Mouse (Mus musculus) cerebellum, adult 2 months (tissue): ENCODE results near the gene Prdm10. TPM values are rescaled to one million over a fixed set of nuclear protein-coding genes. Genes with fewer than 3 reads are reported as not detected.

Experiments used
- DNase-seq, 2 experiments: peaks; one replicate each; pipeline ENCODE4 v3.0.0; 2021
- H3K27ac ChIP-seq: fragments of 200-500 bp; 2 replicates; pipeline ENCODE4 v1.5.1; 2012; ENCODE audit warnings: low read length, control low read depth, inconsistent platforms; ENCODE audit not compliant: insufficient read depth
- H3K27me3 ChIP-seq: fragments of 200-500 bp; 2 replicates; pipeline ENCODE4 v1.6.1; 2012; ENCODE audit warnings: inconsistent platforms, mild to moderate bottlenecking, low read length, moderate library complexity; ENCODE audit not compliant: control insufficient read depth, insufficient read depth
- H3K4me1 ChIP-seq: fragments of 200-500 bp; 2 replicates; pipeline ENCODE4 v1.6.1; 2011; ENCODE audit warnings: low read length; ENCODE audit not compliant: control insufficient read depth, insufficient read depth
- H3K4me3 ChIP-seq: fragments of 200-500 bp; replicated peaks from 2 replicates; pipeline ENCODE3; 2011; ENCODE audit warnings: mild to moderate bottlenecking, low read depth, low read length, control low read depth; ENCODE audit not compliant: insufficient read depth
- CTCF ChIP-seq: fragments of 200-500 bp; IDR thresholded peaks from 2 replicates; pipeline ENCODE4 v1.5.1; 2011; ENCODE audit warnings: low read depth, mild to moderate bottlenecking, control low read depth, low read length, moderate library complexity, borderline replicate concordance; ENCODE audit not compliant: insufficient read depth
- POLR2A ChIP-seq: fragments of 200-500 bp; IDR thresholded peaks from 2 replicates; pipeline ENCODE4 v1.6.1; 2011; ENCODE audit warnings: low read length, control low read depth, borderline replicate concordance; ENCODE audit not compliant: insufficient read depth
- WGBS: fragments of 180-500 bp; shearing (Covaris S2); methylation state at CpG from one replicate; pipeline ENCODE4 v1.1.7; 2018; 5-methylcytosine and 5-hydroxymethylcytosine counted together
- polyA plus RNA-seq: library from polyadenylated mRNA; depleted of rRNA; stranded (reverse); fragments of >200 nt; gene quantifications from 2 replicates; pipeline ENCODE4 v1.2.3, GENCODE M21; 2012; rRNA removed

Gene Prdm10
- polyA plus RNA-seq, 1 experiment, result 21.5 TPM

DNA sequence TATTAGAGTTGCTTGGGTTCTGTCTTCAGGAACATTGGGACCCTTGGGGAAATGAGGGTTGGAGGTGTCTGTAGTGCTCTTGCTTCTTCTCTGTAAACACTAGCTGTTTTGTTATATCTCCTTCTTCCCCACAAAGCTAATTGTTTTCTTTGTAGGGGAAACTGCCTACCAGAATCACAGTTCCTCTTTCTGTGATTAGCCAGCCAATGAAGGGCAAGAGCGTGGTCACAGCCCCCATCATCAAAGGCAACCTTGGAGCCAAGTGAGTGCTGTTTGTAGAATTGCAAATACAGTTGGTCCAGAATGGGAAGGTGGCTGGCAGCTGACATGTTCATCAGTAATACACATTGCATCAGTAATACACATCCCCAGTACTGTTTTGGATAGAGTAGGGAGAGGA, 138.5 kb downstream of the Prdm10 start:
- WGBS, result 92% methylated on average over 1 of the region's 1 CpGs

DNA sequence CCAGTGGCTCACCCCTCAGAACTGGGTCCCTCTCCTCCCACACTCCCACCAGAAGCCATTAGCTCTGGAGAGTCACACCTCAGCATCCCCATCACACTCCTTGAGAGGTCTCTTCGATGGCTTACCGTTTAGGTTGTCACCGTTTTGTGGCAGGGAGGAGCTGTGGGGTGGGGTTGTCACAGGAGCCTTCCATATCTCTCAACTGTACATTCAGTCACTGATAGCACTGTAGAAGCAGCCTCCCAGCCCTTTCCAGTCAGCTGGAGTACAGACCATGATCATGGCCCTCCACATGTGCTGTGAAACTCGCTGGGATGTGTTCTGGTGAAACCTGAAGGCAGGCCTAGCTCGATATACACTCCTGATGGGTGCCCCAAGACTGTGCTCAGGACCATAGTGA, 141.8 kb downstream of the Prdm10 start:
- no peaks in the 10 kb centered on the region for H3K4me1 ChIP-seq
- H3K27ac ChIP-seq, result no peak overlapping the region
- DNase-seq, result no peak
- WGBS, result 90% methylated on average over 5 of the region's 5 CpGs
- no peaks in the 10 kb centered on the region for H3K27me3 ChIP-seq
- no peak for TF ChIP-seq POLR2A
- TF ChIP-seq CTCF, result no peak
- H3K4me3 ChIP-seq, result no peak overlapping the region

More for the DNA sequence above, 138.5 kb downstream of the Prdm10 start:
- Histone ChIP-seq H3K27ac (no peak overlapping the region), H3K4me1 (no peaks in the 10 kb centered on the region), H3K27me3 (no peaks in the 10 kb centered on the region), H3K4me3 (no peak overlapping the region)
- no peak for TF ChIP-seq POLR2A
- TF ChIP-seq CTCF, result no peak
- no peak for DNase-seq

DNA sequence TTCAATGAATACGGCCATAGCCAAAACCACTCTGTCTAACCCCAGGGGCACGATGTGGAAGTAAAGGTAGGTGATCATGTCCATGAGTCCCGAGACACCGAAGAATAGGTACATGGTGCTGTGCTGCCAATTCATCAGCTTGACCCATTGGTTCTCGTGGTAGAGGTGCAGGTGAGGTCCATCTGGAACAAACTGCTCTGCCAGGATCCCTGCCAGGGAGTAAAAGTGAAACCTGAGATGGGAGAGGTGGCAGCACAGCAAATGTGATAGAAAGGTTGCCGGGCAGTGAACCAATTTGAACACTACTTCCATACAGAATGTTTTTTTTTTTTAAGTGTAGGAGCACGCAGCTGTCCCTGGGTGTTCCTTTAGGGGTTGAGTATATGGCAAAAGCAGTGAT, 148.6 kb downstream of the Prdm10 start:
- Histone ChIP-seq H3K27ac (no peak overlapping the region), H3K4me3 (no peak overlapping the region), H3K4me1 (no peaks in the 10 kb centered on the region), H3K27me3 (no peaks in the 10 kb centered on the region)
- WGBS, result 37% methylated on average over 7 of the region's 7 CpGs
- DNase-seq, result no peak
- no peak for TF ChIP-seq CTCF
- TF ChIP-seq POLR2A, result no peak

DNA sequence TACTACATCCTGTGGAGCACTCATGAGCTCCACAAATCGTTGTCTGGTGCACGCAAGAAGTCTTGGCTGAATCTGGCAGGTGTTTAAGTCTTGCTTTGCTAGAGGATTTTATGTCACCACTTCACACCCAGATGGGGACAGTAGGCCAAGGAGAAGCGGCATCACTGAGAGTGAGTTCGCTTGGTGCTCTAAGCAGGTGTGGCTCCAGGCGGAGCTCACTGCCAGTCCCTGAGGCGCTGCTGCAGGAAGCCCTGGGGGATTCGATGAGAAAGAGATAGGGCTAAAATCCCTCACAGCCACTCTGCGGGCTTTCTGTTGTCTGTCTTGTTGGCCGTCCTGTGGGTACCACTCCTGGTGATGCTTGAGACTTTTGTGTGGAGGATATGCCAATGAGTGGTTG, 149.7 kb downstream of the Prdm10 start:
- H3K27me3 ChIP-seq, result no peaks in the 10 kb centered on the region
- no peak overlapping the region for H3K27ac ChIP-seq
- DNase-seq, result no peak
- TF ChIP-seq POLR2A (no peak), CTCF (no peak)
- no peak overlapping the region for H3K4me3 ChIP-seq
- 83% methylated on average over 9 of the region's 9 CpGs for WGBS
- no peaks in the 10 kb centered on the region for H3K4me1 ChIP-seq

Other genes starting within 250 kb of the Prdm10 start
- gene Zbtb44, start 249.9 kb upstream of the Prdm10 start, polyA plus RNA-seq, result 7.8 and 8.6 TPM in 2 replicates
- 1.2 and 1.4 TPM in 2 replicates for gene St14, start 148.7 kb upstream of the Prdm10 start, polyA plus RNA-seq
- 1,017 and 1,095 TPM in 2 replicates for gene Aplp2, start 68.7 kb upstream of the Prdm10 start, polyA plus RNA-seq
- gene Nfrkb, start 105.7 kb downstream of the Prdm10 start, polyA plus RNA-seq, result 27.7 and 29.7 TPM in 2 replicates
- 0.07 and 0.14 TPM in 2 replicates for gene Tmem45b, start 183.9 kb downstream of the Prdm10 start, polyA plus RNA-seq